Mouse (Mus musculus): ENCODE results near the gene Prl8a6. TPM values are rescaled to one million over a fixed set of nuclear protein-coding genes. Genes with fewer than 3 reads are reported as not detected.

Prl8a6 gene
- total RNA-seq (2021): not detected
- long read RNA-seq, experiment 1: 0 reads
- long read RNA-seq, experiment 2: 0 reads

DNA sequence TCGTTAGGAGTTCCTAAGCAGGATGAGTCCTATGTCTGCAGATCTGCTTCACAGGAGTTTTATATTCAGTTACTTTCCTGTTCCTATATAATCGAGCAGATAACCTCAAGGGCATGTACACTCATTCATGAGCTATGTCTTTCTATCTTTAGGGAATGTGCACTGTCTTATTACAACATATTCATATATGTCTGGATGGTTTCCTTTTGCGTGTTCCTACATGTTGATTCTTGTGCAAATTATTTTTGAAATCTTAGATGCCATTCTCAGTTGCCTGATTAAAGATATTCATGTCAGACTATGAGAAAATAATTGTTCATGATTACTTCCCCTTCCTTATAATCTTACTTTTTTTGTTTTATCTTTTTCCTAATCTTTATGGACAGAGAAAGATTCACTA, at the start of gene Prl8a6:
TSS of gene Prl8a6 (minus strand) at position 101 of the 400 bp plus-strand sequence.
- intact Hi-C loops (cut with DNase I): no loop called here
- DNase-seq: no peak

DNA sequence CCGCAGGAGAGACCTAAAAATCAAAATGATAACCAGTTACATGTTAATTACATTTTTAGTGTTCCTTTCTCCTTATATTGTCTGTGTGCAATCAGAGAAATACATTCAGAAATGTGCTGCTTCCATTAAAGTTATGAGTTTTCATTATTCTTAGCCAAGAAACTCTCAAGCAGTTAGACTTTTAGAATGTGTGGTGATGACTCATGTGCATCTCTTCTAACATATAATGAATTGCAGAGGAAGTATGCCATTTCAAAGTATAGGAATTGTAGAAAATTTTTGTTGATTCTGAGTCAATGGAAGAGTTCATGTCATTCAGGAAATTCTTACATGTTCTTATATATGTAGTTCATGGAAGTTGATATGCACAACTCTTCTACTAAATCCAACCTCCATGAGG, 5.3 kb downstream of the Prl8a6 start:
- no peak for DNase-seq
- intact Hi-C loops (cut with DNase I): no loop called here

DNA sequence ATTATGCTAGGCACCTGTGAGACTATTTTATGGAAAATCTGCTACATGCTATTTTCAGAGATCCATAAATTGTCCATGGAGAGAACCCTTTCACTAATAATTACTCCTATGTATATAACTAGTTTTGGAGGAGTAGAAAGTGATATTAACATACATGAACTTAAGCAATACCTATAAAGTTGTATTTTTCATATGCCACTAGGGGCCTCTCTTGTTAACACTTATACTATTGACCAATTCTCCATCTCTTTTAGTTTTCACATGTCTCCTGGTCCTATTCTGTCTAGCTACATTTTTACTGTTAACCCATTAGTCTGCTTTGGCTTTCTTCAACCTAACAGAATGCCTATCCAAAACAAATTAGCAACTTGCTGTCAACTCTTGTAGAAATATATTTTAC, 24.8 kb downstream of the Prl8a6 start:
- intact Hi-C loops (cut with DNase I): no loop called here
- no peak for DNase-seq

DNA sequence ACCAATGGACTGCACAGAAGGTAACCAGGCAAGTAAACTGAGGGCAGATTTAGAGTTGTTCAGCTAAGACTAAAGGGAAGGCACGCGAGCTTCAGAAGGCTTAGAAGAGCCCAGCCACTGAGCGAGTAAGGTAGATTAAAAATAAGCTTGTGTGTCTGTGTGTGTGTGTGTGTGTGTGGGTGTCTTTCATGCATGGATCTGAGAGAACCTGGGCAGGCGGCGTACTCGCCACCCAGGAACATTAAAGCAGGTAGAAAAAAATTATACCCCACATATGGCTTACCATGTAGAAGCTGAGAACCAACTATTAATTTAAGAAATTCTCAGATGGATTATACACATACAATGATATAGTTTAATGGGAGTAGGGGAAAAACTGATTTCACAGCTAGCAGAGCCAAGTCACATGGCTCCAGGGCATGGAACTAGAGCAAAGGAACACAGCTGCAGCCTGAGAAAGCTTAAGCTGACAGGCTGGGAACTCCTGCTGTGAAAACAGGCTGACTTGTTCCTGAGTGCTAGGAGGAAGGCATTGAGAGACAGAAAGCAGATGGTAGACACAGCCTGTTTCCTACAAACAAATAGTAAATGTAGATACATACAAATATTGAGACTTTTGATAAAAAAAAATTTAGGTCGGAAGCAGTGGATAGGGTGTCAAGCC, 39.3 kb downstream of the Prl8a6 start:
- intact Hi-C loops (cut with DNase I): no loop called here
- DNase-seq: no peak

DNA sequence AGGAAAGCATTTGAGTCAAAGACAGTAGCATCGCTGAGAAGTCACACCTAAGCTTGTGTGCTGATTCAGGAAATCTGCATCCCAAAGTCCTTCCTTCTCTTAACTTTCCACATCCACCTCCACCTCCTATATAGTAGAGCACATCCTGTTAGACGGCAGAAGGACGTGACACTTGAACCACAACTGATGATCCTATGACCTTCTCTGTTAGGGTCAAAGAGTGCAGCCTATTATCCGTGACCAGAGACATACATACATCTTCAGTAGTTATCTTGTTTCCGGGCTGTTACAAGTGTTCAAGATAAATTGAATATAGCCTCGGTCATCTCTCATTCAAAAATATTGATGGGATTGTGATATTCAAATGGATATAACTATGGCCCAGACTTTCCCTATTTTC, 47.7 kb downstream of the Prl8a6 start, which contains the start of gene Prl2b1:
TSS of gene Prl2b1 (minus strand) at position 101 of the 400 bp plus-strand sequence.
- no peak for DNase-seq
- intact Hi-C loops (cut with DNase I): no loop called here

Other genes with a start within 250 kb of the Prl8a6 start
- not detected for gene Prl3c1, start 242.0 kb downstream of the Prl8a6 start, total RNA-seq (2021)
- not detected for gene Prl3b1, start 196.8 kb downstream of the Prl8a6 start, total RNA-seq (2021)
- gene Prl3a1, start 179.3 kb downstream of the Prl8a6 start, total RNA-seq (2021): not detected
- gene Prl6a1, start 126.1 kb downstream of the Prl8a6 start, total RNA-seq (2021): not detected
- gene Prl8a2, start 93.0 kb downstream of the Prl8a6 start, total RNA-seq (2021): not detected
- gene Prl2b1, start 47.8 kb downstream of the Prl8a6 start, total RNA-seq (2021): not detected
- not detected for gene Prl8a8, start 74.5 kb upstream of the Prl8a6 start, total RNA-seq (2021)
- not detected for gene Prl8a9, start 125.9 kb upstream of the Prl8a6 start, total RNA-seq (2021)
- gene Prl8a1, start 143.5 kb upstream of the Prl8a6 start, total RNA-seq (2021): not detected
- not detected for gene Prl7b1, start 171.9 kb upstream of the Prl8a6 start, total RNA-seq (2021)
- gene Prl7a1, start 203.8 kb upstream of the Prl8a6 start, total RNA-seq (2021): not detected
- not detected for gene Prl7a2, start 229.3 kb upstream of the Prl8a6 start, total RNA-seq (2021)